Mouse (Mus musculus): ENCODE results near the gene Noc3l. TPM values are rescaled to one million over a fixed set of nuclear protein-coding genes. Genes with fewer than 3 reads are reported as not detected.

Gene Noc3l
- polyA plus RNA-seq, 1 experiment from 2014 or later: 12.3 TPM

DNA sequence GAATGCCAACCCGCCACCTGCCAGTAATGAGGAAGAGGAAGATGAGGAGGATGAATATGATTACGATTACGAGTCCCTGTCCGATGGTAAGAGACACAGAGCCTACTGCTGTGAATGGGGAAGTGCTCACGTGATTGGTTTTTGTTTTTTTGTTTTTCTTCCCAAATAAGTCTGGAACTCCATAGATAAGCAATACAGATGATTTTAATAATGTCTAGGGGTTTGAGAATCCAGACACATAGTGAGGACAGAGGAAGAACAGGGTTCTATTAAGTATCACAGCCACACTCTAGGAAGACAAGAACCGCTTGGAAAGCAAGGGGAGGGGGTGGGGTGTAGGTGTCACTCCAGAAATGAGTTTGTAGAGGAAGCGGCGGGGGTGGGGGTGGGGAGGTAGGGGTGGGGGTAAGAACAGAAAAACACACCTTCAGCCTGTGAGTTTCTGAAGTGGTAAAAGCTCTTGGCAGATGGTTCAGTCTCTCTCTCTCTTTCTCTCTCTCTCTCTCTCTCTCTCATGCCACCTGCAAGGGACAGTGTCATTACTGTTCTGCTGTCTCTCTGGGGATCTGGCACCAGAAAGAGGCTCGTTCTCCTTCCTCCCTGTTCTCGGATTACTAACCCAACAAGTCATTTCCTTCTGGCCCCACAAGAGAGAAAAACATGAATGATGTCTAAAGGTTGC lies 73.1 kb downstream of the Noc3l start:
- H3K9me3 ChIP-seq (ENCODE audit: control insufficient read depth, low read length): no peaks in the 10 kb centered on the region
- peak; percentile 35; the same call in 1 of the 2 replicates for ATAC-seq (ENCODE audit: low FRiP score, low TSS enrichment)
- no peak overlapping the region for H3K27ac ChIP-seq (ENCODE audit: low read depth, low read length)
- H3K36me3 ChIP-seq (ENCODE audit: control insufficient read depth, insufficient read depth, low read length): no peaks in the 10 kb centered on the region
- H3K9ac ChIP-seq (ENCODE audit: low read depth, low read length): no peak overlapping the region
- H3K27me3 ChIP-seq (ENCODE audit: control insufficient read depth, insufficient read depth, low read length): no peaks in the 10 kb centered on the region
- H3K4me3 ChIP-seq (ENCODE audit: low read length): no peak overlapping the region
- no peak overlapping the region for H3K4me2 ChIP-seq (replicated peaks; ENCODE audit: low read depth, low read length)
- no peaks in the 10 kb centered on the region for H3K4me1 ChIP-seq (ENCODE audit: control insufficient read depth, insufficient read depth, low read length)
- WGBS: 53% methylated on average over 10 of the region's 10 CpGs

DNA sequence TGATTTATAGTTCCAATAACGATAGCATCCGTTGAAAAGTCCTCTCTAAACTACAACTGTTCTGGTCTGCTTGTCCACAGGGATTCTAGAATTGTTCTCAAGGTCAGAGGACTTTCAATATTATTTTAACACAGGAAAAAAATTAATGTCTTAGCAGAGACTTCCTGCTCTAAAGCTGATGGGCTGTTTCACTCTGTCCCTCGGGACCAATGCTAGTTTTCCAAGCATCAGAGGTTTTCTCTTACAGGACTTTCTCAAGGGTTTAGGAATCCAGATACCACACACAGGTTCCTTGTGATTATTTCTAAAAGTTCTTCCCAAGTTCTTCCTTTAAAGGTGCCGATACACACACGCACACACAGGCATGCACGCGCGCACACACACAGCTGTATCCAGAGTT lies 74.5 kb downstream of the Noc3l start:
- Histone ChIP-seq H3K27me3 (ENCODE audit: control insufficient read depth, insufficient read depth, low read length) (no peaks in the 10 kb centered on the region), H3K9me3 (ENCODE audit: control insufficient read depth, low read length) (no peaks in the 10 kb centered on the region), H3K4me1 (ENCODE audit: control insufficient read depth, insufficient read depth, low read length) (no peaks in the 10 kb centered on the region), H3K36me3 (ENCODE audit: control insufficient read depth, insufficient read depth, low read length) (no peaks in the 10 kb centered on the region), H3K4me2 (replicated peaks; ENCODE audit: low read depth, low read length) (no peak overlapping the region), H3K27ac (ENCODE audit: low read depth, low read length) (no peak overlapping the region), H3K4me3 (ENCODE audit: low read length) (no peak overlapping the region), H3K9ac (ENCODE audit: low read depth, low read length) (no peak overlapping the region)
- WGBS: 57% methylated on average over 8 of the region's 8 CpGs
- ATAC-seq (ENCODE audit: low FRiP score, low TSS enrichment): no peak

Other genes with a start within 250 kb of the Noc3l start
- gene Tbc1d12, start 17.3 kb upstream of the Noc3l start, polyA plus RNA-seq (2014; fragmentation: Nextera tagmentation; extraction: Ambion mirVana): 2.6 and 3.9 TPM in 2 replicates
- 56.1 and 57.7 TPM in 2 replicates for gene Hells, start 111.7 kb upstream of the Noc3l start, polyA plus RNA-seq (2014; fragmentation: Nextera tagmentation; extraction: Ambion mirVana)
- gene Cyp2c55, start 187.8 kb upstream of the Noc3l start, polyA plus RNA-seq (2014; fragmentation: Nextera tagmentation; extraction: Ambion mirVana): not detected in 2 replicates
- gene Cyp2c65, start 241.8 kb upstream of the Noc3l start, polyA plus RNA-seq (2014; fragmentation: Nextera tagmentation; extraction: Ambion mirVana): not detected in 2 replicates